Mouse (Mus musculus) left cerebral cortex, adult 18-20 months (tissue): ENCODE measurements at regions not wholly inside any gene's neighbourhood (a gene's known extent, or its start where the extent isn't known, plus 50 kb on each side); places are given as distances from the start of the nearest gene placed in this dataset.

Experiments used
- DNase-seq, 2 experiments: peaks; one replicate each; pipeline ENCODE4 v3.0.0; 2021 to 2022; ENCODE audit warnings: low spot score in 2 of 2, mixed read lengths in 1 of 2

DNA sequence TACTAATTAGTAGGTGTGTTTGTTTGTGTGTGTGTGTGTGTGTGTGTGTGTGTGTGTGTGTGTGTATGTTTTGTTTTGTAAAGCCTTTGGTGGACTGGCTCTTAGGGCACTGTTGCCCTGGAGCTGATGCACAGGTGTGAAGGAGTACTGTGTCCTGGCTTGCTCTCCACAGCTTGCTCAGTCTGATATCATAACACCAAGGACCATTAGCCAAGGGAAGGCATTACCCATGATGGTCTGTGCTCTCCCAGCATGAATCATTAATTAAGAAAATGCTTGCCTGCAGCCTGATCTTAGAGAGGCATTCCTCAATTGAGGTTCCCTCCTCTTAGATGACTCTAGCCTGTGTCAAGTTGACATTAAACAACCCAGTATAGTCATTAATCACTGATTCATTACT, 54.7 kb downstream of the Spry2 start:
- DNase-seq: no peak

DNA sequence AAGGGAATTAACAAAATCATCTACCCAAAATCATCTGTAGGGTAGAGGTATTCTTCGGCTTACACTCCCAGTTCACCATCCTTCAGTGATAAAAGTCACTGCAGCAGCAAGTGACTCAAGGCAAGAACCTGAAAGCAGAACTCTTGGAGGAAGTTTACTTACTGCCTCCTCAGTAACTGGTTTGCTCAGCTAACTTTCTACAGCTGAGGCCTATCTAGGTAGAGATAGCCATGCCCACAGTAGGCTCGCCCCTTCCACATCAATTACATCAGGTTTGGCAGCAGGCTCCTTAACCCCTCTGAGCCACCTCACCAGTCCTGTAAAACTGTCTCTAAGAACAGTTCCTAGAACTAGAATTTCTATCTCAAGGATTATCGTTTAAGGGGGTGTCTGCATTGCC, 59.1 kb downstream of the Spry2 start:
- DNase-seq: no peak

DNA sequence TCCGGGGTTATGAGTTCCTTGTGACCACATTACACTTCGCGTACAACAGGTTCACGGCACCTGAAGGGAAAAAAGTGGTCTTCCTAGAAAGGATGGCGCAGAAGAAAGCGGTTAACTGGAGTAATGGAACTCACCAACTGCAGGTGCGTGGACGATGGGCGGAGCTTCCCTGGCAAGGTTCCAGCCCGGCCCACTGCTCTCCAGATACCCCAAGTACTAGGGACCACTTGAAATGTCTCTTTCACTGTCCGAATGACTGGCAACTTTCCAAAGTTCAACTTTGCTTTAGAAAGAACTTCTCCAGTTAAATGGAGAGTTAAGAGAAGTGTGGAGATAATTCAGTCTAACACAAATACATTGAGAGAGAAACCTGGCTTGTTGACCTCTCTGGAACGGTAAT, 65.9 kb downstream of the Spry2 start:
- no peak for DNase-seq

DNA sequence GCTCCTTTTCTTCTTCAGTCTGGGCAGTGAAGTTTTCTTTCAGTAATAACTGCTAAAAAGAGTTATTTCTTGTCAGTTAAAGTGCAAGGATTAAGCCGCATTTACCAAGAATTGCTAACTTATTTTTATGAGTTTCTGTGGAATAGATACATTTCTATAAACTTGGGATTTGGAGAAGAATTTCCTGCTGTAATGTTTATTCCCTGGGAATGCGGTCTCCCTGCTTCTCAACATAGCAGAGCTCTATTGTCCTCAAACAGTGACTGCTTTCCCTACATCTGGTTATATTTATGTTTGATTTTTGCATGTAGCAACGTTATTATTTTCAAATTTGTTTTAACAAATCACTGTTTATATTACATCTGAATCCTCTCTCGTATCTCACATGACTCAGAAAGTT, 66.3 kb downstream of the Spry2 start:
- no peak for DNase-seq

DNA sequence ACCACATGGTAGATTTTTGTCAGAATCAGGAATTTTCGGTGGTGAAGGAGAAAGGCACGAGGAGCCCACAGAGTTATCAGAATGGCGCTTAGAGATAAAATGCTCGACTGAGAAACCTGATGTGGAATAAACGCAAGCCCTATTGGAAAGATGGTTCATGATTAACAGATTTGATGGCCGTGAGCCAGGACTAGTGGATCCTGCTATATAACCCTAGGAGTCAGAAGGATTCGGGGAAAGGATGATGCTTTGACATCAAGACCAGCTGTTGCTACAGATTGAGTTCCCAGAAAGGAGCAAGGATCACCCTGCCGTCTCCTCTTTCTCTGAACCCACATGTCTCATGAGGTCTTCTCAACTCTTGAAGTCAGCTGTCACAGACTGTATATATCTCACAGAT, 73.5 kb downstream of the Spry2 start:
- no peak for DNase-seq

DNA sequence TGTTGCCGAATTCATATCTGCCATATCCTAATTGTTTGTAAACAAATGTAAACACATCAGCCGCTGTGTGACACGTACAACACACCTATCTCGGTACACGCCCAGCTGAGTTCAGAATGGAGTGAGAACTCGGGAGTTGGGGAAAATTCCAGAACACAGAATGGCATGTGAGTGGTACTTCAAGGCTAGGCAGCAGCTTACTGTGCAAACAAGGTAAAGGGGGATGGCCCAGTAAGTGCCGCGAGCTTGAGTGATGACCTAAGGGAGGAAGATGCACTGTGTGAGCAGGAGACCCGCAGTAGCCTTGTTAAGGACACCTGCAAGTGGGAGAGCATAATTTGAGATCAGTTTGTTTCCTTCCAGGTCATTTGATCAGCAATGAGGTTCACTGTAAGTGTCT, 74.0 kb downstream of the Spry2 start:
- DNase-seq: no peak

DNA sequence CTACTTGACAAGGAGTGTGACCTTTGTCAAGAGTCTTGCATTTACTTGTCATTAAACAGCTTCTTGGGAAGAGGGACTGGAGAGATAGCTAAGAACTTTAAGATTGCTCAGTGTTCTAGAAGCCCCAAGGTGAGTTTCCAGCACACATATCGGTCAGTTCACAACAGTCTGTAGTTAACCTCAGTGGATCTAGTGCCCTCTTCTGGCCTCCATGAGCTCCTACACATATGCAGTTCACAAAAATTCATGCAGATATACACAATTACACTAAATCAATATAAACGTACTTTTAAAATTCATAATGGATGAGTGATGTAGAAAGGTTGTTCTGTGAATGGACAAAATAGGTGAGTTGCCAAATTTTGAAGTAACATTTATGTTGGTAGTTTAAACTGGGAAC, 77.1 kb downstream of the Spry2 start:
- DNase-seq: no peak

DNA sequence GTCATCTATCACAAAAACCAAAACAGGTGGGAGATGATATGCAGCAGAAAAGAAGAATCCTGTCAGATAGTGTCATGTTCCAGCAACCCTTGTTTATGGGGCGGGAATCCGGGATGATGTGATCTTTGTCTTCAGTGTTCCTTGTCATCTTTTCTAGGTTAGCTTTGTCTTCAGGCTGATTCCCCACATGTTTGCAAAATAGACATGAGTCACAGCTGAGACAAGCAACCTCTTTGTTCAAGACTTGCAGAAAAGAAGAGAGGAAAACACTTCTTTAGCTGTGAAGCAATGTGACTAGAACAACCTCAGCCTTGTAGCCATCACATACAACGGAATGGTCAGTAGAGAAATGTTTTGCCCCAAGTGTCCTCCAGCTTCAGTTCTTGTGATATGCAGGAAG, 77.8 kb downstream of the Spry2 start:
- DNase-seq: no peak

DNA sequence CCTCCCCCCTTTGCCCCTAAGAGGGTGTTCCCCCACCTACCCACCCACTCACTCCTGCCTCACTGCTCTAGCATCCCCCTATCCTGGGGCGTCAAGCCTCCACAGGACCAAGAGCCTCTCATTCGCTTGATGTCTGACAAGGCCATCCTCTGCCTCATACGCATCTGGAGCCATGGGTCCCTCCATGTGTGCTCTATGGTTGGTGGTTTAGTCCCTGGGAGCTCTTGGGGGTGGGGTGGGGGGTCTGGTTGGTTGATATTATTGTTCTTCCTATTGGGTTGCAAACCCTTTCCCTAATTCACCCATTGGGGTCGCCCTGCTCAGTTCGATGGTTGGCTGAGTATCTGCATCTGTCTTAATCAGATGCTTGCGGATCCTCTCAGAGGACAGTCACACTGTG, 79.1 kb downstream of the Spry2 start:
- no peak for DNase-seq

DNA sequence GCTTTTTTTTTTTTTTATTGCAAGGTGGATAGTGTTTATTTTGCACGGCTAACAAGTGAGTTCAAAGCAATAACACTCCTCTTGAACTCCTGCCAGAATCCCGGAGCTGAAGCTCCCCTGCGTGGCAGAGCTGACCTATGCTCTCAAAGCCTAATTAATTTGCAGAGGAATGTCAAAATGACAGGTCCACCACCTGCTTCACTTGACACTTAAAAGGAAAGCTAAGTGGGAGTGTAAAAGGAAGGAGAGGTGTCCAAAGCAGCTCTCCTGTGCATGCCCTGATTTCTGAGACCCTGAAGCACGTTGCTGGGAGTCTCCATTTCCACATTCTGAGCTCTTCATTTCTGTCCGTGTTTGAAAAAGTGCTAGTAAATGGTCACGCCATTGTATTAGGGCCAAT, 80.8 kb downstream of the Spry2 start:
- no peak for DNase-seq

DNA sequence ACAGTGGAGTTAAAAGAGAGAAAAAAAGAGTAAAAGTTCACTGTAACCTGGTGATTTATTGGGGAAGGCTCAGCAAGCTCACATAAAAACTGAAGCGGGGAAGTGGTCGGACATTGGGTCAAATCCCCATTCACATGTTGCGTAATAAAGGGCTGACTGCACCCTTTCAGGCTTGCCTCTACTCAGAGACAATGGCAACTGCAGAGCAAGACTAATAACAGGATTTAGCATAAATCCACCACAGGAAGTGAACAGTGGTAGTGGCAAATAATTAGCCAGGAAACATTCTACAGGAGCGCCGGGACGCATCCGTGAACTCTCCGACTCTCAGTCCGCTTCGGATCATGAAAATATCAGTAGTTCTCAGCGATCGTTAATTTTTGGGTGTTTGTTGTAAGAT, 81.3 kb downstream of the Spry2 start:
- DNase-seq: no peak

DNA sequence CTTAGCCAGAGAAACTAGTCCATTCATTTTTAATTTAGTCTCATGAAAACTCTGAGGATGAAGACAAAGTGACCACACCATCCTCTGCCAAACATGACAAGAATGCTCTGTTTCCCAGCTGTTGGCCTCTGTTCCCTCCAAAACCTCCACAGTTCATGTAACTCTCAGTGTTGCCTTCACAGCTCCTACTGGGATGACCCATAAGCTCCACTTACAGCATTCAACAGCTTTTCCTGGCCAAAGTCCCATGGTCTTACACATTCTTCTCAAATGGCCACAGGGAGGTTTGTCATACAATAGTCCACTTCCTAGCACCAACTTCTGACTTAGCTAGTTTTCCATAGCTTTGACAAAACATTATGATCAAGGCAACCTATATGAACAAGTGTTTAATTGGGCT, 83.0 kb downstream of the Spry2 start:
- no peak for DNase-seq

DNA sequence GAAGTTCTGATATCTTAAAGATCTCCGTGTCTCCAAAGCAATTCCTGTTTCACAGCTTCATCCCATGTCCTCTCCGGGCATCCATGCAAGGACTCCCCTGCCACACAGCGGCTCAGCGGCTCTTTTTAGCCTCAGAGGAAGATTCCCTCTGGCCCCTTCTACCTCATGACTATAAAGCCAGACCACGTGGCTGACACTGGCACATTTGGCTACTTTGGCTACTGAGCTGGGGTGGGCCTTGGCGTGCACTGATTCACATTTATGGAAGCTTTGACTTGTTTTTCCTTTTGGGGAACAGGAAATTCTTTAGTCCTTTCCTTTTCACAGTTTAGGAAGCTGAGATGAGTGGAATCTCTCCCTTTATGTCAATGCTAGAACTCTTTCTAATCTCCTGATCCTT, 83.5 kb downstream of the Spry2 start:
- no peak for DNase-seq

DNA sequence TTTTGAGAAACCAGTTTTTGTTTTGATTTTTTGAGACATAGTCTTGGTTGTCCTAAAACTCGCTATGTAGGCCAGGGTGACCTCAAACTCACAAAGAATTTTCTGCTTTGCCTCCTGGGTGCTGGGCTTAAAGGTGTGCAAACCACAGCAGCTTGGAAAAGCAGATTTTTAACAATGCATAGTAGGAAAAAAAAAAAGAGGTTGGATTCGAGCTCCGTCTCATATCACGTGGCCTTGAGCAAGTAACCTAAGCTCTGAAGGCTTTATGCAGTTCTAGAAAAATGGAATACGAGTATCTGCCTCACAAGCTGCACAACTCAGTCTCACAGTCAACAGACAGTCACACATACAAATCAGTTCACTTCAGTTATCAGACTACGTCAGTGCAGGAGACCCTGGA, 90.9 kb downstream of the Spry2 start:
- no peak for DNase-seq

DNA sequence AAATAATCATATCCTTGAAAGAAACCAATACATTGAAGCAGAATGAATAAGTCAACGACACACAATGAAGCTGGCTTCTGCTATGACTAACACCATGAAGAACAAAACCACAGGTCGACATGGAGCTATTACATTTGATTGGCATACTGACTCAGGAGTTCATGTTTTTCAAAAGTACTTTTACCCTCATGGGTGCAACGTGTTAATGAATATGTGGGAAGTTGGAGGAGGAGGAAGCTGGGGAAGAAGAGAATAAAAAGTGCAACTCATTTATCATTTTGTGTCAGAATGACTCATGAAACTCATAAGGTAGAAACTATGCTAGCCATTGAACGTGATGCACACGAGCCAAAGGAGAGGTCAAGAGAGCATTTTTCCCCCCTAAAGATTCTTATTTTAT, 91.3 kb downstream of the Spry2 start:
- DNase-seq: no peak

DNA sequence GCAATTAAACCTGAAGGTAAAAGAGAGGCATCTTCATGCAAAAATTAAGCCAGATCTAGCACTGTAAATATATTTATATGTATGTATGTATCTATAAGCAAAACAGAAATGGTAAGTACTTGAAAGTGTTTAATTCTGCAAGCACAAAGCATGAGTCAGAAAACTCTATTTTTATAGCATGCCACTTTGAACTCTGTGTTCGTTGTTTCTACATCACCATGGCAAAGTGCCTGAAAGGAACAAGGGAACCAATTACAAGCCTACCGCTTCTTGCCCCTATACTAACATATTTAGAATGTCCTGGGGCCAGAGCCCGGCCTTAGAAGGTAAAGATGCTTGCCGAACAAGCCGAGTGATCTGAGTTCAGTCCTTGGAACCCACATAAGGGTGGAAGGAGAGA, 91.9 kb downstream of the Spry2 start:
- DNase-seq: no peak

DNA sequence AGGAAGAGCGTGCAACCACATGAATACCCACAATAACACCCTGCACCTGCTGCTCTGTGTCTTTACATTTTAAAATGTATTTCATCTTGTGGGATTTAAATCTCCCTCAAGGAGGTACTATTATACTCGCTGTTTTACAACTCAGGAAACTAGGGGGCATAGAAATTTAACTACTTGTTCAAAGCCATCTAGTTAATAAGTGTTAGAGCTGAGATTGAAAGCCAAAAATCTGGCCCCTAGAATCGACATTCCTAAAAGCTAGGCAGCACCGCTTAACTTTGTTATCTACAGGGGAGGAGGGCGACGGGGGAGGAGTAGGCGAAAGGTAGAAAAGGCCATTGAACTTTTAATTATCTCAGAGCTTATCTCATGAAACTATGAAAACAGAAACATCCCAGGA, 93.3 kb downstream of the Spry2 start:
- no peak for DNase-seq

DNA sequence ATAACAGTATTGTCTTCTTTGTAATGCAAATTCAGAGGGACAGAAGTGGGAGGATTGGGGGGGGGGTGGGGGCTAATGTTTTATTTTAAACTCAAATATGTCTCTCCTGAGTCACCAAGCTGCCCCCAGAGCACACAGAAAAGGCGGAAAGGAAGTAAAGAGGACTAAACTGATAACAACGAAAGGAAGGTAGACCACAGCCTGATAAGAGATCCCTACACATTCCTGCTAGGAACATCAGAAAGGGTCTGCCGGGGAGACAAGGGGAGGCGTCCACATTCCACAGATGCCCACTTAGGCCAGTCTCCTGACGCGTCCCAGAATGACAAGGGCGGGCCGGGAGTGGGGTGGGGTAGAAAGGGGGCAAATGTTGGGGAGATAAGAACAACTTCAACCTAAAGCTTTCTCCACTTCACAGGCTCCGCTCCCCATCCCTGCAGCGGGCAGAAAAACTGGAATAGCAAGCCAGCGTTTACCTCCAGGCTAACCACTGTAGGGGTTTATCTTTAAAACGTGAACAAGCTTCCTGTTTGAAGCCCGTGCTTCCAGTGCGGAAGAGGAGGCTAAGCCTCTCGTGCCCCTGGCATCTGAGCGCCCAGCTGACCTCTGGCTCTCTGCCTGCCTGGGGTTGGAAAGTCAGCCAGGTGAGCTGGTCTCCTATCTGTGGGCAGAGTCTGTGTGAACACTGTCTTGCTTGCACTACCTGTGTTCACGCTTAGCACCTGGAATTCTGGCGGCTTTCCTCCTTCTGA, 93.9 kb downstream of the Spry2 start:
- no peak for DNase-seq

DNA sequence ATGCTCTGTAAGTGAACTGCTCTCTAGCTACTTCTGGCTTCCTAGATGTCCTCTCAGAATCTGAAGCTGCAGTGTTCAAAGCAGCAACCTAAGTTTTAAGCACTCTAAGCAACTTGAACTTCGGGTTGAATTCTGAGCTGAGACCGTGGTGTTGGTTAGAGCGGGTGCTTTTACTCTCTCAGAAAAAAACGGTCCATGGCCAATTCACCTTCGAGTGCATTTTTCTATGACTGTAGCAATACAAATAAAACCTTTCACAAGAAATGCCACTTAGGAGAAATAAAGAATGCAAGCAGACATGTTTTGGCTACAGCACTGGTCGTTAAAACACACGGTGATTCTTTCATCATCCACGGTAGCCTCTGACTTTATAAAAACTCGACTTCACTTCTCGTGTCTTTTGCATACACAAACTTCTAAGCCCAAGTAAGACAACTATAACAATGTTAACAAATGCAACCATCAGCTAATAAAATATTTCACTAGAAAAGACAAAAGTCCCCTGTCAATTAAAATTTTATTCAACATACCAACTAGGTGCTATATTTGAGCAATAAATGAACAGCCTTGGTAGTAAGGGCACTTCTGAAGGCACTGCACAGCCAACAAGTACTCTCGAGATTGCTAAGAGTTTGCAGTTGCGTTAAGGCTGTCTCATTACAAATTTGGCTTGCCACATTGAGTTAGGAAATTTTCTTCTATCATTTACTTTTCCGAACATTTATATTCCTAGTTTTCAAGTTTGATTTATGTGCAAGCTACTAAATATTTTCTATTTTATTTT, 96.3 kb downstream of the Spry2 start:
- DNase-seq: no peak

DNA sequence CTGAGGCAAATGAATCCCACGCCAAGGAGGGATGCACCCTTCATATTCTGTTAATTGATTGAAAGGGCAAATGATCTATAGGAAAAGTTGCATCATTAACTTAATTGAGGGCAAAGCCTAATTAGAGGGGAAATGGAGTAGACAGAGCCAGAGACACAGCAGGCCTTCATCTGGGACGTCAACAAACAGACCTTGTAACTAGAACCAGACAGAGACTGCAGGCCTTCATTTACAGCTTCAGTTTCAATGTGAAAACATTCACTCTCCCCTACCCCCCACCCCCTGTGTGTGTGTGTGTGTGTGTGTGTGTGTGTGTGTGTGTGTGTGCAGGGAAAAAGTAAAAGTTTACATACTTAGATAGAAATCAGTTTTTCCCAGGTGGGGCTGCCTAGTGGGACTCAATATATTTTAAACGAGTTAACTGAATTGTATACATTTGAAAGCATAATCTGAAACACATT, 97.2 kb downstream of the Spry2 start:
- DNase-seq: no peak

DNA sequence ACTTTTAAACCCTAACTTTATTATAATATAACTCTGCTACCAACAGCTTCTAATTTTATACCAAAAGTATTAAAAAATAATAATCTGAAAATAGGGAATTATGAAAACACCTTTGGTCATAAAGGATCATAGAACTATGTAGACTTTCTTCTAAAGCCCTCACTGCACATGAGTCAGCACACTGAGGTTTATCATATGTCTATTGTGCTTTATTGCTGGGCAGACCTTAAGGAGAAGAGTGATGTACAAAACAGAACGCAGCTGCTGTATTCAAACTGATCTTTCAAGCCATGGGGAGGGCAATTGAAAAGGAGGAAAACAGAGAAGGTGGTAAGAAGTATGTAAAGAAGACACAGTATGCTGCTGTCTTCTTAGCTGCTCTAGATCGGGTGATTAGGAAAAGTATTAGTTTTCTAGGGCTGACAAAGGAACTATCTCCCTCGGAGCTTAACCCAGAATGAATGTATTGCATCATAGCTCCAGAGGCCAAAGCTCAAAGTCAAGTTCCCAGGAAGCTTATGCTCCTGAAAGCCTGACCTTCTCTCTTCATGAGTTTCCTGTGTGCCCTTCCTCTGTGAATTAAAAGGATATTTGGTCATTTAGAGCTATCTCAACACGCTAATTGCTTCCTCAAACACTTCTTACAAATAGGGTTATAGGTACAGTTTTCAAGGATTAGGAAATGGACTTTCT, 103.5 kb downstream of the Spry2 start:
- no peak for DNase-seq

DNA sequence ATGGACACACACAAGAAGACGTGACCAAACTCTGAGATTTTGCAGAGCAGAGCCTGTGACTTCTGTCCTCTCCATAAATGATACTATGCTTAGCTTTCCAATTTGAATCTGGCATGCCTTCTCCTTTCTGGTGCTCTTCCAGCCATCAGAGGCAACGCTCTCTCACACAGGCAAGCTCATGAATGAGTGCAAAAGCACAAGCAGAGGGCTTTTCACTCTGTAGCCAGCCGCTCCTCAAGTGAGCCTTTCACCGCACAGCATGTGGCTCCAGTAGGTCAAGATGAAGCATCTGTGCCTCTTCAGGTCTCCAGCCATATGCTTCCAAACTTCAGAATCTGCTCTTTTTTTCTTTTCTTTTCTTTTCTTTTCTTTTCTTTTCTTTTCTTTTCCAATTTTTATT, 106.2 kb downstream of the Spry2 start:
- no peak for DNase-seq
